Mouse (Mus musculus) ES-E14 (cell line): ENCODE data around the gene Prr7.

Source experiments
- CHD2 ChIP-seq: IDR thresholded peaks from 2 replicates; pipeline ENCODE4 v1.6.1; 2014; ENCODE audit warnings: mild to moderate bottlenecking, low read depth, low read length, inconsistent platforms
- HCFC1 ChIP-seq: IDR thresholded peaks from 2 replicates; pipeline ENCODE4 v1.6.1; 2012; ENCODE audit warnings: low read length, inconsistent platforms, borderline replicate concordance; ENCODE audit not compliant: insufficient read depth
- ZC3H11A ChIP-seq: IDR thresholded peaks from 2 replicates; pipeline ENCODE4 v1.6.1; 2012; ENCODE audit warnings: low read depth, mild to moderate bottlenecking, inconsistent platforms, low read length, borderline replicate concordance

DNA sequence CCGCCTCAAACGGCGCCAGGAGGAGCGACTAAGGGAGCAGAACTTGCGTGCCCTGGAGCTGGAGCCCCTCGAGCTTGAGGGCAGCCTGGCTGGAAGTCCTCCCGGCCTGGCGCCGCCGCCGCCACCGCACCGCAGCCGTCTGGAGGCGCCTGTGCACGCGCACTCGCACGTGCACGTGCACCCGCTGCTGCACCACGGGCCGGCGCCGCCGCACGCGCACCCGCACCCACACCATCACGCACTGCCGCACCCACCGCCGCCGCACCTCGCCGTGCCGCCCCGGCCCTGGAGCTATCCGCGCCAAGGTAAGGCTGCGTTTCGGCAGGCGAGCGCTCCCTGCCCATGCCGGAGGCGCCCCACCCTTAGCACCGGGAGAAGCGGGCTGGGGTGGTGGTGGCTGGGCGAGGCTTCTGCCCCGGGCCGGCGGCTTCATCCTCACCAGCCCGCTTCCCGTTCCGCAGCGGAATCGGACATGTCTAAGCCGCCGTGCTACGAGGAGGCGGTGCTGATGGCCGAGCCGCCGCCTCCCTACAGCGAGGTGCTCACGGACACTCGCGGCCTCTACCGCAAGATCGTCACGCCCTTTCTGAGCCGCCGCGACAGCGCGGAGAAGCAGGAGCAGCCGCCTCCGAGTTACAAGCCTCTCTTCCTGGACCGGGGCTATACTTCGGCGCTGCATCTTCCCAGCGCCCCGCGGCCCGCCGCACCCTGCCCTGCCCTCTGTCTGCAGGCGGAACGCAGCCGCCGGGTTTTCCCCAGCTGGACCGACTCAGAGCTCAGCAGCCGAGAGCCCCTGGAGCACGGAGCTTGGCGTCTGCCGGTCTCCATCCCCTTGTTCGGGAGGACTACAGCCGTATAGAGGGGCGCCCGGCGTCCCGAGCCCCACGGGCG, 8.3 kb downstream of the Prr7 start:
- TF ChIP-seq ZC3H11A (no peak), CHD2 (no peak), HCFC1 (0 out of 2 replicates have a peak, but pooled peaks have one; percentile 16)
